Mouse (Mus musculus) cortical plate, adult 2 months (tissue): ENCODE measurements at regions not wholly inside any gene's neighbourhood (a gene's known extent, or its start where the extent isn't known, plus 50 kb on each side); places are given as distances from the start of the nearest gene placed in this dataset.

Experiments
- H3K27ac ChIP-seq: fragments of 200-500 bp; 2 replicates; pipeline ENCODE4 v1.5.1; 2012; ENCODE audit warnings: low read length, control low read depth, inconsistent platforms; ENCODE audit not compliant: insufficient read depth
- H3K4me1 ChIP-seq: fragments of 200-500 bp; 2 replicates; pipeline ENCODE4 v1.6.1; 2011; ENCODE audit warnings: low read length; ENCODE audit not compliant: control insufficient read depth, insufficient read depth
- H3K4me3 ChIP-seq: fragments of 200-500 bp; 2 replicates; pipeline ENCODE4 v1.5.1; 2011; ENCODE audit warnings: mild to moderate bottlenecking, low read length, control low read depth; ENCODE audit not compliant: insufficient read depth
- CTCF ChIP-seq: fragments of 200-500 bp; IDR thresholded peaks from 2 replicates; pipeline ENCODE4 v1.5.1; 2011; ENCODE audit warnings: mild to moderate bottlenecking, control low read depth, low read length; ENCODE audit not compliant: insufficient read depth; ENCODE audit errors: extremely low read depth
- POLR2A ChIP-seq: fragments of 200-500 bp; IDR thresholded peaks from 2 replicates; pipeline ENCODE4 v1.6.1; 2011; ENCODE audit warnings: mild to moderate bottlenecking, low read length, control low read depth; ENCODE audit not compliant: insufficient read depth; ENCODE audit errors: extremely low read depth

DNA sequence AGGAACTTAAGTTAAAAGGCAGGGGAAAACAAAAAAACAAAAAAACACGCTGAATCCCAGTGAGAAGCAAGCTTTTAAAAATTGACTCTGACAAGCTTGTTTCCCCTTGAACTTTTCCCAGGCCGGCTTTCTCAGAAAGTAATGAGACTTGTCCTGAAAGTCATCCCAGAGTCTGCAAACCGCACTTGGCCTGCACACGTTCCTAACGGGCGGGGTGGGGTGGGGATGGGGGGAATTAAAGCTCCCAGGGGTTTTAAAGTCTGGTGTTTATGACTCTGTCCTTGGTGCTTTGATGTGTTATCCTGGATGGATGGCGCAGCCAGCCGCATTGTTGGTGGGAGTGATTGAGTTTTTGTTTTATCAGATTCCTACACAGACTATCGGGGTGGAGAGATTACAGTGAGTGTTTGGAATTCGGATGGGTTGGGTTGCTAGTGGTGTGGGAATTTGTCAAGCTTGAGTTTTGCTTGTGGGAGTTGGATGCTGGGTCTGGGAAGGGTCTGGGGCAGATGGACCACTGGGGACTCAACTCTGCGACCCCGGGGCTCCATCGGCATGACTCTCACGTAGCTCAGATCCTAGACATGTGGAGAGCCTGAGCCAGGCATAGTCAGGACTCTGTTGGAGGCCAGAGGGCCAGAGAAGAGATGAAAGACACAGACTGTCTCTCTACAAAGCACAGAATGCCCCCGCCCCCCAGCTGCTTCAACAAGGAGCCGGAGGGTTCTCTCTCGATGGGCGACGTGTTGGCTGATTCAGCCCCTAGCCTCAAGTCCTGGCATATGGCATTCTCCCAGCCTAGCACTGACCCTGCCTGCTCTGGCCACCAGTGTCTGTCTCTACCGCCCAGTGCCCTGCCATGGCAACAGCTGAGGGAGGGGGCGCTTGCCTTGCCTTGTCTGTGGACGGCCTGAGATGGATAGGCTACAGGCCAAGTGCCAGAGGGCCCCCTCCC is 75.5 kb downstream of the E030025P04Rik start:
- TF ChIP-seq CTCF = no peak
- no peak for TF ChIP-seq POLR2A
- H3K4me3 ChIP-seq = no peak overlapping the region
- H3K27ac ChIP-seq = no peak overlapping the region

DNA sequence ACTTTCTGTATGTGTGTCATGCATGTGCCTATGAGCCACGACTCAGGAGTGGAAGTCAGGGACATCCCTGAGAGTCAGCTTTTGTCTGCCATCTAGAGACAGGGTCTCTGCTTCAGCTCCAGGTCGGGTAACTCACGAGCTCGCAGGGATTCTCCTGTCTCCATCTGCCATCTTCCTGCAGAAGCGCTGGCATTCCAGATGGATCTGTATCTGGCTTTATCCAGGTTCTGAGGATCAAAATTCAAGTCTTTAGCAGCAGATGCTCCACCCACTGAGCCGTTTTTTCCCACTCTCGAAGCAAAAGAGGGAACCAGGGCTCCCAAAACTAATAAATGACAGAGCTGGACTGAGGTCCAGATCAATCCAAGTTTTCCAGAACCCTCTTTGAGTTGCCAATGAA is 76.4 kb downstream of the E030025P04Rik start:
- TF ChIP-seq POLR2A = no peak
- TF ChIP-seq CTCF = no peak
- H3K4me3 ChIP-seq = no peak overlapping the region
- no peak overlapping the region for H3K27ac ChIP-seq
- no peaks in the 10 kb centered on the region for H3K4me1 ChIP-seq

More for the DNA sequence above, 75.5 kb downstream of the E030025P04Rik start:
- no peaks in the 10 kb centered on the region for H3K4me1 ChIP-seq

DNA sequence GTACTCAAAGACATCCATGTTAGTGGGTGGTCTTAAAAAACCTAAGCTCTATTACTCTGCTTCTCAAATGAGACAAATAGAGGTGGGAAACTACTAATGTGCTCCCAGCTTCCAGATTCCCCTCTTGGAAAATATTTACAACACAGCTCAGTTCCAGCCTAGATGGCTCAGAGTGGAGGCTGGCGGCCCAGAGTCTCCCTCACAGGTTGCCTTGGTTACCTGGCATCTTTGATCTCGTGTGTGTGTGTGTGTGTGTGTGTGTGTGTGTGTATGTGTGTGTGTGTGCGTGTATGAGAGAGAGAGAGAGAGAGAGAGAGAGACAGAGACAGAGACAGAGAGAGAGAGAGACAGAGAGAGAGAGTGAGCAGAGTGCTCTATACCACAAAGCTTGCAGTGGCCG is 82.2 kb downstream of the E030025P04Rik start:
- Histone ChIP-seq H3K4me1 (no peaks in the 10 kb centered on the region), H3K4me3 (no peak overlapping the region), H3K27ac (no peak overlapping the region)
- no peak for TF ChIP-seq CTCF
- TF ChIP-seq POLR2A = no peak

DNA sequence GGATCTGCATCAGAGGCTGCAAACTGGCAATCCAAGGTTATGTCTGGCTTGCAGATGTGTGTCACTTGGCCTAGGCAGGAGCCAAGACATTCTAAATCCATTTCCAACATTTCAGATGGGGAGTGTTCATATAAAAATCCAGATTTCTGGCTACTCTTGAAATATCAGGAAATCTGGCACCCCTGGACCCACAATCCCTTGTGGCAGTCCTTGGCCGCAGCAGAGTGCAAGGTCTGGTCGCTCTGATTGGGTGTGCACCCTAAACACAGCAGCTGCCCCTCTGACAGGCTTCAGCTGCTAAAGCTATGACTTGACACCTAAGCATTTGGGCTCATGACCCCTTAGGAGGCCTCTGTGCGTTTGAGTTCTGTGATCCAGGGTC is 83.7 kb downstream of the E030025P04Rik start:
- H3K4me1 ChIP-seq = no peaks in the 10 kb centered on the region
- TF ChIP-seq CTCF (no peak), POLR2A (no peak)
- H3K4me3 ChIP-seq = no peak overlapping the region
- H3K27ac ChIP-seq = no peak overlapping the region

DNA sequence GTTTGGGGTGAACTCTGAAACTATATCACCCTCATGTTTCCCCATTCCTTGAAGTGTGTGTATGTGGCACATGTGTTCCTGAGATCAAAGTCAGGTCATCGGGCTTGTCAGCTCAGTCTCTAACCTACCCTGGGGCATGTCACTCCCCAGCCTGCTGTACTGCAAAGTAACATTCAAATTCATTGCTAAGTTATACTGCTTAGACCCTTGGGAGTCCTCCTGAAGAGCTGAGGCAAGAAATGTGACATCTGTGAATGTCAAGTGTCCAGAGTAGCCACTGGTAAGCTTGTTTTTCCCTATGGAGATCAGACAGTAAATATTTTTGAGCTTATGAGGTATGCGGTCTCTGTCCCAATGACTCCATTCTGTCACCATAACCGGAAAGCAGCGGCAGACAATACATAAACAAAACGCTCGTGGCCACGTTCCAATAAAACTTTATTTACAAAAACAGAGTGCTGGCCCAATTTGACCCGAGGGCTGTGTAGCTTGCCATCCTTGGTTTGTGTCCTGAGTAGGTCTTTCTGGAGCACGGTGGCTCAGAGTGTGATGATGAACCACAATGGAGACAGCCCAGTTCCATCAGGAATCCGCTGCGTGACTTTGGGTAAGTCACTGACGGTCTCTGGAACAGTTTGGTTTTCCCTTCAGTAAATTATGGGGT is 84.2 kb downstream of the E030025P04Rik start:
- TF ChIP-seq CTCF (no peak), POLR2A (no peak)
- H3K4me1 ChIP-seq = no peaks in the 10 kb centered on the region
- H3K4me3 ChIP-seq = no peak overlapping the region
- H3K27ac ChIP-seq = no peak overlapping the region

DNA sequence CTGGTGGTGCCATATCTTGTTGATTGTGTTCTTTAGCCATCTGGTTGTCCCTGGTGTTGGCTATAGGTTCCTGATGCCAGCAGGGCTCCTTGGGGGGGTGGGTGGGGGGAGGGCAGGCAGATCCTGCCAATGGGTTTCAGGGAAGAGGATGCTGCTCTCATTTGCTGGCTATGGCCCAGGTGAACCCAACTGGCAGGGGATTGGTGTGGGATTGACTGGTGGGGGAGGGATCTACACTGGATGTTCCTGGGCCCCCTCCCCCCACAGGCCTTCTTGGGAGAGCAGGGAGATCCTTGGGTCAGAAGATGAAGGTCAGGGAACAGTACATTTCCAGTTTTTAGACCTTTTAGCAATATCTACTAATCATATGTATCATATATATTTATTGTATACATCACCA is 86.1 kb downstream of the E030025P04Rik start:
- Histone ChIP-seq H3K27ac (no peak overlapping the region), H3K4me1 (no peaks in the 10 kb centered on the region), H3K4me3 (no peak overlapping the region)
- TF ChIP-seq CTCF = no peak
- no peak for TF ChIP-seq POLR2A

DNA sequence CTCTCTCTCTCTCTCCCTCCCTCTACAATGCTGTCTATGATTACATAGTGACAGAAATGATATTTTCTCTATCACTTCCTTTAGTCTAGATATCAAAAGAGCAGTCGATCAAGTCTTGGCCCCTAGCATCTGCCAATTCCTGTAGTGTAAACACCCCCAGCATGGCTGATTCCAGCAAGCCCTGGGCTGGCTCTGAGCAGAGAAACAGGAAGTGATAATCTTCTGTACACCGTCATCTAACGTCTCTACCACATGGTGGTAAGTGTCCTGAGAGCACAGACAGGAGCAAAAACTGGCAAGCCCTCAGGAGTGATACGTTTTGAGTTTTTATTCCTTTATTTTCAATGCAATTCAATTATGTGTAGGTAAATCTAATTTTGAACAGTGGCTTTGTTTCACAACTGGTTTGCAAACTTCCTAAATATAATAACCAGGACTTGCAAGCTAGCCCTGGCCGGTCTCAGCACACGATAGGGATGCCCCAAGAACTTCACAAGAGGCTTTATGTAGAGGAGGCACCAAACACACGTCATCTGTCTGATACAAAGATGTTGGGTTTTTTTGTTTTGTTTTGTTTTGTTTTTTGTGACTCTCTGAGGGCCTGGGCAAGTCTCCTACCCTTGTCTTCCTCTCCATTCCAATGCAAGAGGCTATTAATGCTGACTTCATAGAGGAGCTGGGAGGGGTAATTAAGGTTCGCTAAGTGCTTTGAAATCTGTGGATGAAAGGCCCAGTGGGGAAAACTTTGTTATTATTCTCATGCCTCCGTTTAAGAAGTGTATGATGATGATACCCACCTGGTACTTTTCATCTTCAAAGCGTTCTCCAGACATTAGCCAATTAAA is 95.7 kb downstream of the E030025P04Rik start:
- Histone ChIP-seq H3K4me3 (no peak overlapping the region), H3K4me1 (no peaks in the 10 kb centered on the region), H3K27ac (no peak overlapping the region)
- TF ChIP-seq CTCF (no peak), POLR2A (no peak)

DNA sequence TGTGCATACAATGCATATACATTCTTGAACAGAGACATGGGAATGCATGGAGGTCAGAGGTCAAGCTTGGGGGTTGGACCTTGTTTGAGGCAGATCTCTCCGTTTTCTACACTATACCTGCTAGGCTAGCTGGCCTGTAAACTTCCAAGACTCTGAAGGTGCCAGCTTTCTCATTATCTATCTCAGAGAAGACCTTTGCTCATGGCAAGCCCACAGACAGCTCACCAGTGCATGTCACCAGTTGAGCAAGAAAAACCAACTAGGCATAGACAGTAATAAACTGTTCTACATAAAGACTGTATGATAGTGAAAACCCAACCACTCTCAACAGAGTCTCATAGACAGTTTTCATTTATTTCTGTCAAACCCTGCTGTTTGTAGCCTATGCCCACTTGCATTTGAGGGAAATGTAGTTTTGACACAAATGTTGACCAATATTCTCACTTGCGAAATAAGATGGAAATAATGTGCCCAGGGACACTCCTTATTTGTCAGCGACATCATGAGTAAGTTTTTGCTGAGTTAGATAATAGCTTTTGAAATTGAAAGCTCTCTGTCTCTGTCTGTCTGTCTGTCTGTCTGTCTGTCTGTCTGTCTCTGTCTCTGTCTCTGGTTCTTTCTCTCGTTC is 96.6 kb downstream of the E030025P04Rik start:
- TF ChIP-seq POLR2A = no peak
- no peak for TF ChIP-seq CTCF
- Histone ChIP-seq H3K4me3 (no peak overlapping the region), H3K4me1 (no peaks in the 10 kb centered on the region), H3K27ac (no peak overlapping the region)

DNA sequence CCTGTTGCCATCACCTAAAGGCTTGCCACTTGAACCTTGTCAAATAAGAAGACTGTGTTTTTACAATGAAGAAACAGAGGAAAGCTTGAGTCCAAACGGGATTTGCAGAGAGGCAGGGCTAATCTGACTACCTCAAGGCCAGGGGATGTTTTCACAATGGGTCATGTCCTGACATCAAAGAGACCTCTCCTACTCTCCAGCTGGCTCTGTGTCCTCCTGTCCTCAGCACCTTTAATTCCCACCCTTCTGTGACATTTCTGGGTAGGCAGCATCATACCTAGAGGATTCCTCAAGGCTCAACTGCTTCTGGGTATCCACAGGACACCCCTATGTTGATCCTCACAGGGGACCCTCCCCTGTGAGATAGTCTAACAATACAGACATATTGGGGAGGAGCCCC is 97.7 kb downstream of the E030025P04Rik start:
- no peak for TF ChIP-seq POLR2A
- TF ChIP-seq CTCF = no peak
- Histone ChIP-seq H3K4me1 (no peaks in the 10 kb centered on the region), H3K27ac (no peak overlapping the region), H3K4me3 (no peak overlapping the region)
